In the genomic region with DNA sequence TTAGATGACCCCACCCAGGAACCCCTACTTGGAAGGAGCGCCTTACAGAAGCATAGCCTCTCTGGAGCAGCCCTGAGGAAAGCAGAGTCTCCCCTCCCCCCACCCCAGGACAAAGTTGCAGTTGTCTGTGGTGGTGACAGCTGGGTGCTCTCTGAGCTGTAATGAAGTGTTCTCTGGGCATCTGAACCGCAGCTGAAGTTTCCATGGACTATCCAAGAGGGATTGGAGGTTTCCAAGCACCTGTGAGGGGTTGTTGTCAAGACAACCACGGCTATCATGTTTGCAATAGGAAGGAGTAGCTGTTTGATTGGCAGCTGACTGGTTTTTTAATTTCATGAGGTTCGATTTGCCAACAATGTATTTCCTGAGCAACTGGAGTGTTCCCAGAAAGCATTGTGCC, we compare ENCODE assay signal across 17 mouse cellular contexts. TPM values are rescaled to one million over a fixed set of nuclear protein-coding genes. Genes with fewer than 3 reads are reported as not detected.
A peak's percentile ranks its signal among the peaks of the same experiment; 100 is the strongest.
DNase-seq lines count a peak whose midpoint lies in the region; ATAC-seq and TF ChIP-seq lines count a peak whose summit lies in the region.
"Had no signal": no experiment of that assay in that cellular context is flagged by ENCODE, and none has a peak within 500 bp of the region (broad histone marks: within the 10 kb centered on the region; RNA-seq: fewer than 3 reads in every experiment).

No protein-coding gene starts in this region.

- no peak overlapping the region for H3K4me2 ChIP-seq in embryonic facial prominence, embryonic 14.5 days (ENCODE audit: low read depth, low read length)
- H3K4me2 ChIP-seq in midbrain, embryonic 14.5 days (ENCODE audit: low read length): no peak overlapping the region
- no peak overlapping the region for H3K4me2 ChIP-seq in midbrain, embryonic 13.5 days (replicated peaks)
- no peak overlapping the region for H3K4me2 ChIP-seq in liver, embryonic 11.5 days
- H3K4me2 ChIP-seq: limb, embryonic 15.5 days had no signal

- no peak for TF ChIP-seq POLR2A in lung, adult 2 months (IDR thresholded peaks at IDR 0.05; ENCODE audit: borderline replicate concordance, extremely low read depth, low read depth, low read length)

- H3K9ac ChIP-seq in embryonic facial prominence, embryonic 14.5 days (ENCODE audit: low read depth, low read length): no peak overlapping the region
- H3K9ac ChIP-seq in midbrain, embryonic 14.5 days (replicated peaks; ENCODE audit: low read length): no peak overlapping the region
- no peak overlapping the region; the same call in 1 of the 2 replicates for H3K9ac ChIP-seq in midbrain, embryonic 13.5 days (replicated peaks)
- H3K9ac ChIP-seq in liver, embryonic 11.5 days (ENCODE audit: low read depth, low read length): no peak overlapping the region
- H3K9ac ChIP-seq: limb, embryonic 15.5 days had no signal

- H3K27me3 ChIP-seq in embryonic facial prominence, embryonic 14.5 days (replicated peaks; ENCODE audit: control insufficient read depth, insufficient read depth, low read length): no peaks in the 10 kb centered on the region
- H3K27me3 ChIP-seq in embryonic facial prominence, embryonic 10.5 days (replicated peaks; ENCODE audit: low read depth, poor library complexity, severe bottlenecking): no peaks in the 10 kb centered on the region
- H3K27me3 ChIP-seq in midbrain, embryonic 14.5 days (ENCODE audit: control insufficient read depth, insufficient read depth, low read length): no peaks in the 10 kb centered on the region
- H3K27me3 ChIP-seq in midbrain, embryonic 13.5 days: no peaks in the 10 kb centered on the region
- no peaks in the 10 kb centered on the region for H3K27me3 ChIP-seq in liver, embryonic 11.5 days (replicated peaks; ENCODE audit: control insufficient read depth, insufficient read depth, low read length)
- H3K27me3 ChIP-seq: limb, embryonic 15.5 days had no signal

- no peaks in the 10 kb centered on the region for H3K9me3 ChIP-seq in embryonic facial prominence, embryonic 14.5 days (ENCODE audit: control insufficient read depth, low read length)
- H3K9me3 ChIP-seq in embryonic facial prominence, embryonic 10.5 days: no peaks in the 10 kb centered on the region
- no peaks in the 10 kb centered on the region for H3K9me3 ChIP-seq in midbrain, embryonic 14.5 days (ENCODE audit: control insufficient read depth, low read length)
- no peaks in the 10 kb centered on the region for H3K9me3 ChIP-seq in midbrain, embryonic 13.5 days
- no peaks in the 10 kb centered on the region for H3K9me3 ChIP-seq in liver, embryonic 11.5 days (ENCODE audit: control insufficient read depth, low read length)
- H3K9me3 ChIP-seq: G1E; limb, embryonic 15.5 days had no signal

- DNase-seq in embryonic facial prominence, embryonic 14.5 days (ENCODE audit: low spot score): peak; percentile 64
- no peak for DNase-seq in embryonic facial prominence, embryonic 10.5 days (ENCODE audit: low spot score)
- peak; percentile 14 for DNase-seq in midbrain, embryonic 14.5 days
- DNase-seq in liver, embryonic 11.5 days (ENCODE audit: low spot score): no peak
- no peak for DNase-seq in natural killer cell, adult 2 months (ENCODE audit: low spot score in 2 of 2)
- no peak for DNase-seq in spleen, postnatal 14 days (ENCODE audit: low spot score in 2 of 2)
- DNase-seq in lung, adult 2 months: no peak
- DNase-seq: cerebellum, adult 11-12 months; heart, adult 18-20 months; kidney, adult 9 months; lung, postnatal 36 days had no signal

- no peak for ATAC-seq in embryonic facial prominence, embryonic 14.5 days (ENCODE audit: low read depth)
- ATAC-seq in midbrain, embryonic 14.5 days (ENCODE audit: low FRiP score, low TSS enrichment): no peak
- no peak for ATAC-seq in midbrain, embryonic 13.5 days
- no peak for ATAC-seq in liver, embryonic 11.5 days (replicated peaks; ENCODE audit: low FRiP score)
- ATAC-seq: hindbrain, embryonic 16.5 days had no signal

- 22% methylated on average over 4 of the region's 4 CpGs for WGBS in embryonic facial prominence, embryonic 14.5 days
- 30% methylated on average over 4 of the region's 4 CpGs for WGBS in embryonic facial prominence, embryonic 10.5 days
- 26% methylated on average over 4 of the region's 4 CpGs for WGBS in midbrain, embryonic 14.5 days
- WGBS in midbrain, embryonic 13.5 days: 34% methylated on average over 4 of the region's 4 CpGs
- 35% methylated on average over 4 of the region's 4 CpGs for WGBS in liver, embryonic 11.5 days
- 21% methylated on average over 4 of the region's 4 CpGs for WGBS in lung, adult 2 months

- H3K4me1 ChIP-seq in embryonic facial prominence, embryonic 14.5 days (ENCODE audit: control insufficient read depth, insufficient read depth, low read length): peaks cover 5% of the 10 kb centered on the region
- H3K4me1 ChIP-seq in embryonic facial prominence, embryonic 10.5 days: peaks cover 10% of the 10 kb centered on the region
- peaks cover 8% of the 10 kb centered on the region; the same call in 1 of the 2 replicates for H3K4me1 ChIP-seq in midbrain, embryonic 14.5 days (ENCODE audit: control insufficient read depth, insufficient read depth, low read length)
- peaks cover 17% of the 10 kb centered on the region for H3K4me1 ChIP-seq in midbrain, embryonic 13.5 days (replicated peaks)
- H3K4me1 ChIP-seq in liver, embryonic 11.5 days (replicated peaks; ENCODE audit: control insufficient read depth, insufficient read depth, low read length): peaks cover 5% of the 10 kb centered on the region
- peaks cover 2% of the 10 kb centered on the region; the same call in 1 of the 2 replicates for H3K4me1 ChIP-seq in lung, adult 2 months (ENCODE audit: control insufficient read depth, insufficient read depth, low read length)

- H3K27ac ChIP-seq in embryonic facial prominence, embryonic 14.5 days (replicated peaks; ENCODE audit: low read depth, low read length): no peak overlapping the region
- H3K27ac ChIP-seq in embryonic facial prominence, embryonic 10.5 days (replicated peaks): no peak overlapping the region
- H3K27ac ChIP-seq in midbrain, embryonic 14.5 days (replicated peaks; ENCODE audit: low read depth, low read length): no peak overlapping the region
- H3K27ac ChIP-seq in midbrain, embryonic 13.5 days: no peak overlapping the region
- 0 out of 2 replicates have a peak overlapping the region, but pooled peaks have one; percentile 5 for H3K27ac ChIP-seq in liver, embryonic 11.5 days (ENCODE audit: low read depth, low read length)
- H3K27ac ChIP-seq: limb, embryonic 15.5 days had no signal

- TF ChIP-seq CTCF in lung, adult 2 months (IDR thresholded peaks at IDR 0.05; ENCODE audit: insufficient read depth, low read length): no peak

- no peaks in the 10 kb centered on the region for H3K36me3 ChIP-seq in embryonic facial prominence, embryonic 14.5 days (ENCODE audit: control insufficient read depth, insufficient read depth, low read length)
- H3K36me3 ChIP-seq in embryonic facial prominence, embryonic 10.5 days (replicated peaks): no peaks in the 10 kb centered on the region
- H3K36me3 ChIP-seq in midbrain, embryonic 14.5 days (ENCODE audit: control insufficient read depth, insufficient read depth, low read length): no peaks in the 10 kb centered on the region
- H3K36me3 ChIP-seq in midbrain, embryonic 13.5 days: no peaks in the 10 kb centered on the region
- H3K36me3 ChIP-seq in liver, embryonic 11.5 days (ENCODE audit: control insufficient read depth, insufficient read depth, low read length): no peaks in the 10 kb centered on the region
- H3K36me3 ChIP-seq: G1E; limb, embryonic 15.5 days had no signal

- no peak overlapping the region for H3K4me3 ChIP-seq in embryonic facial prominence, embryonic 14.5 days (ENCODE audit: low read depth, low read length)
- no peak overlapping the region for H3K4me3 ChIP-seq in embryonic facial prominence, embryonic 10.5 days
- no peak overlapping the region for H3K4me3 ChIP-seq in midbrain, embryonic 14.5 days (replicated peaks; ENCODE audit: low read depth, low read length)
- no peak overlapping the region for H3K4me3 ChIP-seq in midbrain, embryonic 13.5 days (replicated peaks)
- H3K4me3 ChIP-seq in liver, embryonic 11.5 days (ENCODE audit: low read depth, low read length): no peak overlapping the region
- no peak overlapping the region for H3K4me3 ChIP-seq in lung, adult 2 months (replicated peaks; ENCODE audit: extremely low read depth, low read depth, low read length)
- H3K4me3 ChIP-seq: limb, embryonic 15.5 days had no signal

RNA-seq across cellular contexts. Expression of gene Zfp174, which starts 4.1 kb away (rescaled TPM):
- 0.83 and 1.2 TPM in 2 replicates for polyA plus RNA-seq in embryonic facial prominence, embryonic 14.5 days (2014; fragmentation: Nextera tagmentation; extraction: Ambion mirVana)
- polyA plus RNA-seq in embryonic facial prominence, embryonic 10.5 days (2016; fragmentation: Nextera tagmentation; extraction: Ambion mirVana): 0.82 and 1.1 TPM in 2 replicates
- 2.2 and 3.2 TPM in 2 replicates for polyA plus RNA-seq in midbrain, embryonic 14.5 days (2014; fragmentation: Nextera tagmentation; extraction: Ambion mirVana)
- polyA plus RNA-seq in midbrain, embryonic 13.5 days (2015; fragmentation: Nextera tagmentation; extraction: Ambion mirVana): 2.2 TPM in 2 replicates
- polyA plus RNA-seq in liver, embryonic 11.5 days (2014; fragmentation: Nextera tagmentation; extraction: Ambion mirVana): 0.47 and 0.62 TPM in 2 replicates
- 0.96 and 1.1 TPM in 2 replicates for polyA plus RNA-seq in lung, adult 2 months (2012; rRNA removed)

RNA-seq across cellular contexts. Expression of gene Olfr15, which starts 12.3 kb away (rescaled TPM):
- 0.60 and 0.93 TPM in 2 replicates for polyA plus RNA-seq in embryonic facial prominence, embryonic 14.5 days (2014; fragmentation: Nextera tagmentation; extraction: Ambion mirVana)
- 0.31 TPM in 1 of 2 replicates, not detected in the other for polyA plus RNA-seq in embryonic facial prominence, embryonic 10.5 days (2016; fragmentation: Nextera tagmentation; extraction: Ambion mirVana)
- polyA plus RNA-seq in midbrain, embryonic 14.5 days (2014; fragmentation: Nextera tagmentation; extraction: Ambion mirVana): not detected in 2 replicates
- polyA plus RNA-seq in midbrain, embryonic 13.5 days (2015; fragmentation: Nextera tagmentation; extraction: Ambion mirVana): not detected in 2 replicates
- not detected in 2 replicates for polyA plus RNA-seq in liver, embryonic 11.5 days (2014; fragmentation: Nextera tagmentation; extraction: Ambion mirVana)
- polyA plus RNA-seq in lung, adult 2 months (2012; rRNA removed): not detected in 2 replicates
- polyA plus RNA-seq: cortical plate, adult 2 months; G1E; heart, embryonic 16.5 days; hindbrain, embryonic 16.5 days; limb, embryonic 15.5 days had no signal

RNA-seq across cellular contexts. Expression of gene Naa60, which starts 29.2 kb away (rescaled TPM):
- 55.4 and 58.2 TPM in 2 replicates for polyA plus RNA-seq in embryonic facial prominence, embryonic 14.5 days (2014; fragmentation: Nextera tagmentation; extraction: Ambion mirVana)
- polyA plus RNA-seq in embryonic facial prominence, embryonic 10.5 days (2016; fragmentation: Nextera tagmentation; extraction: Ambion mirVana): 54.4 and 56.4 TPM in 2 replicates
- polyA plus RNA-seq in midbrain, embryonic 14.5 days (2014; fragmentation: Nextera tagmentation; extraction: Ambion mirVana): 100 and 102 TPM in 2 replicates
- 79.7 and 80.5 TPM in 2 replicates for polyA plus RNA-seq in midbrain, embryonic 13.5 days (2015; fragmentation: Nextera tagmentation; extraction: Ambion mirVana)
- polyA plus RNA-seq in liver, embryonic 11.5 days (2014; fragmentation: Nextera tagmentation; extraction: Ambion mirVana): 44.3 and 51.2 TPM in 2 replicates
- 59.4 and 65.8 TPM in 2 replicates for polyA plus RNA-seq in lung, adult 2 months (2012; rRNA removed)

RNA-seq across cellular contexts. Expression of gene Zfp597, which starts 41.4 kb away (rescaled TPM):
- polyA plus RNA-seq in embryonic facial prominence, embryonic 14.5 days (2014; fragmentation: Nextera tagmentation; extraction: Ambion mirVana): 7.2 and 8.1 TPM in 2 replicates
- polyA plus RNA-seq in embryonic facial prominence, embryonic 10.5 days (2016; fragmentation: Nextera tagmentation; extraction: Ambion mirVana): 4.5 and 5.5 TPM in 2 replicates
- polyA plus RNA-seq in midbrain, embryonic 14.5 days (2014; fragmentation: Nextera tagmentation; extraction: Ambion mirVana): 16.2 and 18.5 TPM in 2 replicates
- polyA plus RNA-seq in midbrain, embryonic 13.5 days (2015; fragmentation: Nextera tagmentation; extraction: Ambion mirVana): 15.2 and 17.5 TPM in 2 replicates
- polyA plus RNA-seq in liver, embryonic 11.5 days (2014; fragmentation: Nextera tagmentation; extraction: Ambion mirVana): 4.2 and 5.9 TPM in 2 replicates
- polyA plus RNA-seq in lung, adult 2 months (2012; rRNA removed): 3.4 and 3.5 TPM in 2 replicates

RNA-seq across cellular contexts. Expression of gene Gm20695, which starts 41.5 kb away (rescaled TPM):
- polyA plus RNA-seq in embryonic facial prominence, embryonic 14.5 days (2014; fragmentation: Nextera tagmentation; extraction: Ambion mirVana): 3.0 and 3.7 TPM in 2 replicates
- polyA plus RNA-seq in embryonic facial prominence, embryonic 10.5 days (2016; fragmentation: Nextera tagmentation; extraction: Ambion mirVana): 1.4 and 2.6 TPM in 2 replicates
- 2.2 and 3.7 TPM in 2 replicates for polyA plus RNA-seq in midbrain, embryonic 14.5 days (2014; fragmentation: Nextera tagmentation; extraction: Ambion mirVana)
- 1.6 and 4.9 TPM in 2 replicates for polyA plus RNA-seq in midbrain, embryonic 13.5 days (2015; fragmentation: Nextera tagmentation; extraction: Ambion mirVana)
- 0.88 and 3.2 TPM in 2 replicates for polyA plus RNA-seq in liver, embryonic 11.5 days (2014; fragmentation: Nextera tagmentation; extraction: Ambion mirVana)
- 0.12 and 0.14 TPM in 2 replicates for polyA plus RNA-seq in lung, adult 2 months (2012; rRNA removed)
- polyA plus RNA-seq: G1E had no signal

Comparison
In these comparisons a context has a peak if more than half of its experiments do, and no peak if none do; other contexts are left out.
1. DNase-seq: peak in embryonic facial prominence, embryonic 14.5 days (single experiment) and midbrain, embryonic 14.5 days (single experiment); none in embryonic facial prominence, embryonic 10.5 days (single experiment), liver, embryonic 11.5 days (single experiment), natural killer cell, adult 2 months (0 of 2), spleen, postnatal 14 days (0 of 2) and lung, adult 2 months (single experiment).